Mouse (Mus musculus): Measurements from ENCODE around the gene Thap4. TPM values are rescaled to one million over a fixed set of nuclear protein-coding genes. Genes with fewer than 3 reads are reported as not detected.

Thap4 gene
- polyA plus RNA-seq, 1 experiment from 2014 or later, result 59.0 TPM

DNA sequence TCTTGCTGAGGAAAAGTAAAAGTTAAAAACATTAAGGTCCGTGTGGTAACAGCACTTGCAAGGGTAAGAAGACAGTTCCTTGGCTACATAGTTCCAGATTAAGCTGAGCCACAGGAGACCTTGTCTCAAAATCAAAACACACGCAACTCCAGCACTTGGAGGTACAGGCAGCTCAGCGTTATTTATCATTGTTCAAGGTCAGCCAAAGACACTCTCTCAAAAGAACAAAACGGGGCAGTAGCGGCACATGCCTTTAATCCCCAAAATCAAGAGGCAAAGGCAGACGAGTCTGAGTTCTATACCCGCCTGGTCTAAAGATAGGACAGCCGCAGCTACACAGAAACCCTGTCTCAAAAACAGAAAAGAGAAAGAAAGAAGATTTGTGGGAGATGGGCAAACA lies 41.2 kb upstream of the Thap4 start:
- no peak overlapping the region for H3K9ac ChIP-seq (ENCODE audit: low read depth, low read length)
- no peak for ATAC-seq
- no peak for TF ChIP-seq CTCF (IDR thresholded peaks at IDR 0.05; ENCODE audit: low read depth)
- H3K4me1 ChIP-seq (replicated peaks; ENCODE audit: control insufficient read depth, insufficient read depth, low read length), result no peaks in the 10 kb centered on the region
- H3K9me3 ChIP-seq (ENCODE audit: control insufficient read depth), result no peaks in the 10 kb centered on the region
- 82% methylated on average over 8 of the region's 8 CpGs for whole genome bisulfite sequencing
- no peak overlapping the region for H3K27ac ChIP-seq (ENCODE audit: low read depth, low read length)
- H3K27me3 ChIP-seq (replicated peaks; ENCODE audit: control insufficient read depth, insufficient read depth, low read length), result no peaks in the 10 kb centered on the region
- H3K4me2 ChIP-seq (replicated peaks; ENCODE audit: low read depth), result no peak overlapping the region
- H3K4me3 ChIP-seq (ENCODE audit: low read depth, low read length), result no peak overlapping the region
- H3K36me3 ChIP-seq (ENCODE audit: control insufficient read depth, insufficient read depth), result peaks cover 59% of the 10 kb centered on the region

DNA sequence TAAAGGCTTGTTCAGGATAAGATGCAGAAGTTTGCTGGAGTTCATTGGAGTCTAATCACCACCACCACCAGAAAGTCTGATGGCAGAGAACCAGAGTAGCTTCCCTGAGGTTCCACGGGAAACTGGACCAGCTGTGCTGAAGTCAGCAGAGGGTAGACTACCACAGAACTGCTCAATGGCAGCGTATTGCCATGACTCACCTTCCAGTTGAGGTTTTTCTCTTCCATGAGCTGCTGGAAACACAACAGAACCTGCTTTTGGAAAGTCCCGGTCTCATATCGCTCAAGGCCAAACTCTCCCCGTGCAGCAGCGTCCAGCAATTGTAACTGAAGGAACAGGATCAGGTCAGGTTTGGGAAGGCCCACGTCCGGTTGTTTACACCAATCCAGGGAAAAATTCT lies 39.9 kb upstream of the Thap4 start:
- H3K4me2 ChIP-seq (replicated peaks; ENCODE audit: low read depth), result no peak overlapping the region
- no peak overlapping the region for H3K9ac ChIP-seq (ENCODE audit: low read depth, low read length)
- peaks cover 64% of the 10 kb centered on the region for H3K36me3 ChIP-seq (ENCODE audit: control insufficient read depth, insufficient read depth)
- TF ChIP-seq CTCF (IDR thresholded peaks at IDR 0.05; ENCODE audit: low read depth), result no peak
- no peaks in the 10 kb centered on the region for H3K4me1 ChIP-seq (replicated peaks; ENCODE audit: control insufficient read depth, insufficient read depth, low read length)
- H3K27ac ChIP-seq (ENCODE audit: low read depth, low read length), result no peak overlapping the region
- no peaks in the 10 kb centered on the region for H3K9me3 ChIP-seq (ENCODE audit: control insufficient read depth)
- ATAC-seq, result no peak
- WGBS, result 90% methylated on average over 8 of the region's 8 CpGs
- H3K27me3 ChIP-seq (replicated peaks; ENCODE audit: control insufficient read depth, insufficient read depth, low read length), result no peaks in the 10 kb centered on the region
- no peak overlapping the region for H3K4me3 ChIP-seq (ENCODE audit: low read depth, low read length)

- H3K9me3 ChIP-seq (ENCODE audit: control insufficient read depth), result no peaks in the 10 kb centered on the region
- no peak overlapping the region for H3K4me2 ChIP-seq (replicated peaks; ENCODE audit: low read depth)
- WGBS, result 87% methylated on average over 2 of the region's 2 CpGs
- no peak for TF ChIP-seq CTCF (IDR thresholded peaks at IDR 0.05; ENCODE audit: low read depth)
- H3K27me3 ChIP-seq (replicated peaks; ENCODE audit: control insufficient read depth, insufficient read depth, low read length), result no peaks in the 10 kb centered on the region
- H3K9ac ChIP-seq (ENCODE audit: low read depth, low read length), result no peak overlapping the region
- H3K27ac ChIP-seq (ENCODE audit: low read depth, low read length), result 0 out of 2 replicates have a peak overlapping the region, but pooled peaks have one; percentile 15
- H3K4me3 ChIP-seq (ENCODE audit: low read depth, low read length), result no peak overlapping the region
- ATAC-seq, result no peak
- H3K36me3 ChIP-seq (ENCODE audit: control insufficient read depth, insufficient read depth), result peaks cover 89% of the 10 kb centered on the region
- no peaks in the 10 kb centered on the region for H3K4me1 ChIP-seq (replicated peaks; ENCODE audit: control insufficient read depth, insufficient read depth, low read length)
These were observed 32.2 kb upstream of the Thap4 start for GRCm38 (mm10) chr1:93786912-93787311.

GRCm38 (mm10) chr1:93776686-93777085 lies 22.0 kb upstream of the Thap4 start:
- Histone ChIP-seq H3K4me1 (replicated peaks; ENCODE audit: control insufficient read depth, insufficient read depth, low read length) (no peaks in the 10 kb centered on the region), H3K9ac (ENCODE audit: low read depth, low read length) (no peak overlapping the region), H3K4me3 (ENCODE audit: low read depth, low read length) (no peak overlapping the region), H3K27ac (ENCODE audit: low read depth, low read length) (no peak overlapping the region), H3K9me3 (ENCODE audit: control insufficient read depth) (no peaks in the 10 kb centered on the region), H3K4me2 (replicated peaks; ENCODE audit: low read depth) (no peak overlapping the region), H3K27me3 (replicated peaks; ENCODE audit: control insufficient read depth, insufficient read depth, low read length) (no peaks in the 10 kb centered on the region), H3K36me3 (ENCODE audit: control insufficient read depth, insufficient read depth) (peaks cover 73% of the 10 kb centered on the region)
- no peak for TF ChIP-seq CTCF (IDR thresholded peaks at IDR 0.05; ENCODE audit: low read depth)
- no peak for ATAC-seq
- WGBS, result 95% methylated on average over 5 of the region's 5 CpGs

DNA sequence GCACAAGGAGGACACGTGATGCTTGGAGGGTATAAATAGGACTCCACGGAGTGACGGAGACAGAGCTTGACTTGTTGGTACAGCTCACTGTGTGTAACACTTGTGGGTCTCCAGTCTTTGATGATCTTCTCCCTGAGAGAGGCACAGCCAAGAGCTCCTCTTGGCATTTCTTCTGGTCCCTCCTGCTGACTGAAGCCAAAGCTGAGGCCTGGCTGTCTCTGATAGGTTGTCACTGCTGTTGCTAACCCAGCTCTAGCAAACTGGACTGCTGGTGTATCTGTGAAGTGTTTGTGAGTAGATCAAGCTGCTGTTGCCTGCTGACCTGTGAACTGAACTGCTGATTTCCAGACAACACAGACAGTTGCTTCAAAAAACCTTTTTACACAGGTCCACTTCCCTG lies 15.2 kb upstream of the Thap4 start:
- H3K27ac ChIP-seq (ENCODE audit: low read depth, low read length), result no peak overlapping the region
- no peak overlapping the region for H3K4me3 ChIP-seq (ENCODE audit: low read depth, low read length)
- no peak overlapping the region for H3K9ac ChIP-seq (ENCODE audit: low read depth, low read length)
- no peaks in the 10 kb centered on the region for H3K27me3 ChIP-seq (replicated peaks; ENCODE audit: control insufficient read depth, insufficient read depth, low read length)
- no peaks in the 10 kb centered on the region for H3K4me1 ChIP-seq (replicated peaks; ENCODE audit: control insufficient read depth, insufficient read depth, low read length)
- 96% methylated on average over 3 of the region's 3 CpGs for WGBS
- no peak for ATAC-seq
- H3K4me2 ChIP-seq (replicated peaks; ENCODE audit: low read depth), result no peak overlapping the region
- H3K36me3 ChIP-seq (ENCODE audit: control insufficient read depth, insufficient read depth), result peaks cover 32% of the 10 kb centered on the region
- TF ChIP-seq CTCF (IDR thresholded peaks at IDR 0.05; ENCODE audit: low read depth), result no peak
- no peaks in the 10 kb centered on the region for H3K9me3 ChIP-seq (ENCODE audit: control insufficient read depth)

DNA sequence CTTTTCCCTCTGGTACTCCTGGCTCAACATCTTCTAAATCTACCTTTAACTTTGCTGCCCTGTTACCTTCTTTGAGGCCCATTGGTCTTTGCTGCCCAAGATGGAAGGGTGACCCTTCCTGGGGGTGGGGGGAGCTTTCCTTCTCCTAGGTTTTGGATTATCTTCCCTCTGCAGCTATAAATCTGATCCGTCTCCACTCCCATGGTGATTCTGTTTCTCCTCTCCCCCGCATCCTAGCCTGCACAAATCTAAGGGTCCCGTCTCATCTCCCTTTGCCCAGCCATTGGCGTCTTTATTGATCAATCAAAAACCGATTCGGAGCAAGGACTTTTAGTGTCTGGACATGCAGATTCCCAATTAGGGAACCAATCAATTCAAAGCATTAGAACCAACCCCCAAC lies 12.9 kb upstream of the Thap4 start:
- Histone ChIP-seq H3K27me3 (replicated peaks; ENCODE audit: control insufficient read depth, insufficient read depth, low read length) (no peaks in the 10 kb centered on the region), H3K4me2 (replicated peaks; ENCODE audit: low read depth) (no peak overlapping the region), H3K9me3 (ENCODE audit: control insufficient read depth) (no peaks in the 10 kb centered on the region), H3K9ac (ENCODE audit: low read depth, low read length) (no peak overlapping the region), H3K4me3 (ENCODE audit: low read depth, low read length) (no peak overlapping the region), H3K36me3 (ENCODE audit: control insufficient read depth, insufficient read depth) (peaks cover 15% of the 10 kb centered on the region; the same call in 1 of the 2 replicates), H3K4me1 (replicated peaks; ENCODE audit: control insufficient read depth, insufficient read depth, low read length) (no peaks in the 10 kb centered on the region), H3K27ac (ENCODE audit: low read depth, low read length) (no peak overlapping the region)
- 96% methylated on average over 6 of the region's 6 CpGs for WGBS
- no peak for ATAC-seq
- TF ChIP-seq CTCF (IDR thresholded peaks at IDR 0.05; ENCODE audit: low read depth), result no peak

All from intestine, postnatal 0 days (tissue).